Mouse (Mus musculus): ENCODE results near the gene Pih1d2.

Gene Pih1d2

GRCm38 (mm10) chr9:50616766-50617603 lies at the start of gene Pih1d2, which contains the start of gene Nkapd1:
Gene Pih1d2, plus strand, starts transcription at chr9:50617321.
Gene Nkapd1, minus strand, starts transcription at chr9:50617464.
- DNase-seq (ENCODE audit: low spot score) = peak; percentile 87

DNA sequence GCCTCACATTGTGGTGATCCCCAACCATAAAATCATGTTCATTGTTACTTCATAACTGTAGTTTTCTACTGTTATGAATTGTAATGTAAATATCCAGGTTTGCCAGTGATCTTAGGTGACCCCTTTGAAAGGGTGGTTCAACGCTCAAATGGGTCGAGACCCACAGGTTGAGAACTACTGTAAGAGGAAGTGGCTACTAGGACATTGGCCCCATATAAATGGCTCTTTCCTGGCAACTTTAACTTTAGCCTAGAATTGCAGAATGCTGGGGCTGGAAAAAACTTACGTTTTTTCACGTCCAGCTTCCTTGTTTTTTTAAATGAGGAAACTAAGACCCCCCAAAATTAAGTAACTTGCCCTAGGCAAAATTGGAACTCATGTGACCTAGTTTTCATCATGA lies 49.7 kb upstream of the Pih1d2 start:
- no peak for DNase-seq (ENCODE audit: low spot score)

DNA sequence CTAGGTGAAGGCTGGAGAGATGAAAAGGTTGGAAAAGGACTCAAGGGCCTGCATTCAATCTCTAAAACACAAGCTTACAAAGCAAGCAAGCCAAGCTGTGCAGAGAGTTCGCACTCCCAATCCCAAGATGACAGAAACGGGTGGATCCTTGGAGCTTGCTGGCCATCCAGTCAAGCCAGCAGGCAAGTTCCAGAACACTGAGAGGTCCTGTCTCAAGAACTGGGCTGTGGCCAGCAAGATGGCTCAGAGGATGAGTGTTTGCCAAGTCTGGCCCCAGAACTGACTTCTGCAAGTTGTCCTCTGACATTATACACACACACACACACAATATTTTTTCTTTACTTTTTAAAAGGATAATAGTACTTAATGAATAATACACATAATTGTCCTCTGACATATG lies 49.2 kb upstream of the Pih1d2 start:
- no peak for DNase-seq (ENCODE audit: low spot score)

- peak; percentile 34 for DNase-seq (ENCODE audit: low spot score)
Observed at GRCm38 (mm10) chr9:50569599-50570525, 47.3 kb upstream of the Pih1d2 start.

GRCm38 (mm10) chr9:50580370-50580769 lies 36.8 kb upstream of the Pih1d2 start:
- no peak for DNase-seq (ENCODE audit: low spot score)

GRCm38 (mm10) chr9:50585145-50585818 lies 31.8 kb upstream of the Pih1d2 start:
- DNase-seq (ENCODE audit: low spot score) = no peak

- DNase-seq (ENCODE audit: low spot score) = no peak
Observed at GRCm38 (mm10) chr9:50586955-50587354, 30.2 kb upstream of the Pih1d2 start.

GRCm38 (mm10) chr9:50590856-50591518 lies 26.1 kb upstream of the Pih1d2 start:
- DNase-seq (ENCODE audit: low spot score) = no peak

- no peak for DNase-seq (ENCODE audit: low spot score)
Observed at GRCm38 (mm10) chr9:50592955-50593354, 24.2 kb upstream of the Pih1d2 start.

GRCm38 (mm10) chr9:50593544-50593943 lies 23.6 kb upstream of the Pih1d2 start:
- DNase-seq (ENCODE audit: low spot score) = peak; percentile 20

DNA sequence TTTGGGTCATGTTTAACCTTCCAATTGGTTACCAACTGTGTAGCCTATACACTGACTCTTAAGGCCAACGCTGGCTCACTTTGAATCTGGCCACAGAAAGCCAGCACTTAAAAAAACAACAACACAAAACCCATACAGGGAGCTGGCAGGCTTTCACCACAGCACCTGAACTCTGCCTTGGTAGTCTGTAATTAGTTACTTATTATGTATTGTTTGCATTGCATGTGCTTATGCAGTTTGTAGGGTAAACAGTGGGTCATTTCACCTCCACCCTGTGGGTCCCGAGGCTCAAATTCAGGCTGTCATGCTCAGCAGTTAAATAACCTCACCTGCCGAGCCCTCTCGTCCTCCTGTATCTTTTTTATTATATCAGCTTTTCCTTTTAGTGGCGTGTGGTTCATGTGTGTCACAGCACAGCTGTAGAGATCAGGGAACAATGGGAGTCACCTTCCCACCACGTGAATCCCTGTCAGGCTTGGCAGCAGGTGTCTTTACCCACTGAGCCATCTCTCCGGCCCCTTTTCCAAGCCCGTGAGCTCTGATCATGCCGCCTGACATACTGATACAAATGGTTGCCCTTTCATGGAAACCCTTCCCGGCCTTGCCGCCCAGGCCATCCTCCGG lies 22.2 kb upstream of the Pih1d2 start:
- DNase-seq (ENCODE audit: low spot score) = no peak

DNA sequence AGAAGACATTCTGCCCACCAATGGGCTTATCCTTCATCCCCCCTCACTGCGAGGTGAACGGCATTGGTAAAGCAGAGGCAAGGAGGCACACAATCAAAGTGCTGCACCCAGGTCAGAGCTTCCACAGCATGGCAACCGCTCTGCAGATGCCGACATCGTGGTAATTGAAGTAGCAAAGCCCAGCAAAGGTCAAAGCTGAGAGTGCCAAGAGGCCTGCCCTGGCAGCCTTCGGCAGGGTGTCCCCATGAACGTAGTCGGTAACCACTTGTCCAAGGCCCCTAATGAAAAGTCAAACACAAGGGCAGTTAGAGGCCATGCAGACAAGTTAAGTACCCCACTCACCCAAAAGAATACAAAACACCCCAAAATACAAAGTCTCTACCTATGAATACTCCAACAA lies 20.1 kb upstream of the Pih1d2 start:
- no peak for DNase-seq (ENCODE audit: low spot score)

DNA sequence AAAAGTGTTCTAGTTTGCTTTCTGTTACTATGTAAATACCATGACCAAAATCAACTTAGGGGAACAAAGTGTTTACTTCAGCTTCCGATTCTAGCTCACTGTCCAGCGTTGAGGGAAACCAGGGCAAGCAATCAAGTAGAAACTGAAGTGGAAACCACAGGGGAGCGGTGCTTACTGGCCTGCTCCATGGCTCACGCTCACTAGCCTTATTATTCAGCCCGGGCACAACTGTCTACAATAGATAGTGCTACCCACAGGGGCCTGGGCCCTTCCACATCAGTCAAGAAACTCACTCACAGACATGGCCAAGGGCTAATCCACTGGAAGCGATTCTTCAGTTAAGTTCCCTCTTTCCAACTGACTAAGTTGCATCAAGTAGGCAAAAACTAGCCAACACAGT lies 15.6 kb upstream of the Pih1d2 start:
- DNase-seq (ENCODE audit: low spot score) = no peak

GRCm38 (mm10) chr9:50602055-50602845 lies 14.9 kb upstream of the Pih1d2 start:
- no peak for DNase-seq (ENCODE audit: low spot score)

- DNase-seq (ENCODE audit: low spot score) = peak; percentile 93
Observed at GRCm38 (mm10) chr9:50603189-50603997, 13.7 kb upstream of the Pih1d2 start, which contains the start of the genes Sdhd and Timm8b. Gene Sdhd, minus strand, starts transcription at chr9:50603812. Gene Timm8b, plus strand, starts transcription at chr9:50603910.

GRCm38 (mm10) chr9:50603998-50604324 lies 13.2 kb upstream of the Pih1d2 start:
- DNase-seq (ENCODE audit: low spot score) = no peak

GRCm38 (mm10) chr9:50604338-50604737 lies 12.8 kb upstream of the Pih1d2 start:
- no peak for DNase-seq (ENCODE audit: low spot score)

DNA sequence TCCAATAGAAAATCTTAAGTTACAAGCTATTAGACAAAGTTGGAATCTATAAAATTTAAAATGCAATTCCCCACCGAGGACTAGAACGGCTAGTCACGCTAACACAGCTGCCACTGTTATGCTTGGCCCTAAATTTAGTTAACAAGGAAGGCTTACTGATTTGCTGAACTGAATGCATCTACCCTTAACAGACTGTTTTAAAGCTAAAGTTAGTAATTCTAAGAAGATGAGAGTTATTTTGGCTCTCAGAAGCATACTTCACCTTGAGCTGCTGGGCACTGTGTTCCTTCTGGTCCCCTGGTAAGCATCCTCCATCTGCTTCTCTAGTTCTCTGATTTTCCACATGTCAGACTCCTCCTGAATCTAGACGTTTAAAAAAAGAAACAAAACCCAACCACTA lies 5.0 kb upstream of the Pih1d2 start:
- DNase-seq (ENCODE audit: low spot score) = no peak

GRCm38 (mm10) chr9:50616161-50616560 lies 960 bp upstream of the Pih1d2 start:
- DNase-seq (ENCODE audit: low spot score) = no peak

Measured in urinary bladder, postnatal 14 days (tissue).